ENCODE assay signal across 8 mouse cellular contexts in the genomic region with DNA sequence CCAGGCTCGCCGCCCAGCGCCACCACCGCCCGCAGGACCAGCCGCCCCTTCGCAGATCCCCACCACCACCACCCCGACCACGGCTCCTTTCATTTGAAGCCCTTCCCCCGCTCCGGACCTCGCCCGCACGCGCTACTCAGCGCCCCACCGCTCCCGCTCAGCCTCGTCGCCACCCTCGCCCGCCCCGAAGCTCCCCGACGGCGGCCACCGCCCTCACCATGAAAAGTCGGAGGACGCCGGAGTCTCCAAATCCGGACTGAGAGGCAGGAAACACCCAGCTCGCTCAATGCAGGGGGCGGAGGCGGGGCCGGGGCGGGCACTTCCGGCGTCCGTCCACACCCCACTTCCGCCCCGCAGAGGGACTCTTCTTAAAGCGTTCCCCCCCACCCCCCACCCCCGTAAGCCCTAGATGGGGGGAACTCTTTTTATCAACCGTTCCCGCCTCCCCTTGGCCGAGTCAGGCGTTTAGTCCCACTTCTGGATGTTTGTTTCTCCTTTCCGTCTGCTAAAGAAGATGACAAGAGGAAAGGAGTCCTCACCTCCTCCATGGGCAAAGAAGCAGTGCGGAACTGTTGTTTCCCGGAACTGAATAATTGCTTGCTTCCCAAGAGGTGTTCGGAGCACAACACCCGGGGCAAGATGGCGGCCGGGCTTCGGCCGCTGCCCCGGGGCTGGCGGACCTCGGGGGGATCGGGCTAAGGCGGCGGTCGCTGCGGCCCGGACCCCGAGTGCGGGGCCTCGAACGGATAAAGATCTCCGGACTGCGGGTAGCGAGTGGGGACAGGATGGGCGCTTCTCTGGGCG. TPM values are rescaled to one million over a fixed set of nuclear protein-coding genes. Genes with fewer than 3 reads are reported as not detected.
DNase-seq lines count a peak whose midpoint lies in the region; ATAC-seq and TF ChIP-seq lines count a peak whose summit lies in the region.

TSS of gene Kctd10 (minus strand) at position 300 of the 804 bp plus-strand sequence.
TSS of gene Ube3b (plus strand) at position 399 of the 804 bp plus-strand sequence.

- ATAC-seq in erythroid progenitor cell, adult 5-6 weeks (replicated peaks; ENCODE audit: low FRiP score, poor library complexity, severe bottlenecking) = peak; percentile 88
- ATAC-seq in heart, embryonic 12.5 days (ENCODE audit: insufficient number of reproducible peaks, low FRiP score) = peak; percentile 93
- ATAC-seq in kidney, postnatal 0 days (replicated peaks; ENCODE audit: low FRiP score, low read depth) = peak; percentile 92
- peak; percentile 94 for ATAC-seq in liver, embryonic 12.5 days
- ATAC-seq in stomach, embryonic 15.5 days (ENCODE audit: insufficient read depth, low FRiP score, low read depth) = peak; percentile 93

- 1% methylated on average over 74 of the region's 74 CpGs for WGBS in heart, embryonic 12.5 days
- under 1% methylated on average over 74 of the region's 74 CpGs for WGBS in kidney, postnatal 0 days
- WGBS in liver, embryonic 12.5 days (ENCODE audit: insufficient replicate concordance) = under 1% methylated on average over 74 of the region's 74 CpGs
- under 1% methylated on average over 74 of the region's 74 CpGs for whole genome bisulfite sequencing in stomach, embryonic 15.5 days

- H3K9me3 ChIP-seq in heart, embryonic 12.5 days (replicated peaks) = no peaks in the 10 kb centered on the region
- no peaks in the 10 kb centered on the region for H3K9me3 ChIP-seq in kidney, postnatal 0 days (replicated peaks; ENCODE audit: low read length)
- no peaks in the 10 kb centered on the region for H3K9me3 ChIP-seq in liver, embryonic 12.5 days (replicated peaks)
- no peaks in the 10 kb centered on the region for H3K9me3 ChIP-seq in stomach, embryonic 15.5 days

- peaks cover 56% of the 10 kb centered on the region for H3K4me1 ChIP-seq in heart, embryonic 12.5 days (replicated peaks)
- peaks cover 27% of the 10 kb centered on the region for H3K4me1 ChIP-seq in kidney, postnatal 0 days (replicated peaks; ENCODE audit: insufficient read depth, low read length)
- peaks cover 63% of the 10 kb centered on the region for H3K4me1 ChIP-seq in liver, embryonic 12.5 days
- H3K4me1 ChIP-seq in stomach, embryonic 15.5 days = peaks cover 44% of the 10 kb centered on the region

- 0 out of 2 replicates have a peak, but pooled peaks have one; percentile 8 for TF ChIP-seq CTCF in kidney, postnatal 0 days (IDR thresholded peaks at IDR 0.05; ENCODE audit: low read depth)

- peaks cover 19% of the 10 kb centered on the region for H3K36me3 ChIP-seq in heart, embryonic 12.5 days
- peaks cover 6% of the 10 kb centered on the region; the same call in 1 of the 2 replicates for H3K36me3 ChIP-seq in kidney, postnatal 0 days (ENCODE audit: insufficient read depth, low read length)
- H3K36me3 ChIP-seq in liver, embryonic 12.5 days = peaks cover 37% of the 10 kb centered on the region
- H3K36me3 ChIP-seq in stomach, embryonic 15.5 days = peaks cover 12% of the 10 kb centered on the region

- H3K4me2 ChIP-seq in heart, embryonic 12.5 days = peak within 1 kb of the TSS; percentile 87
- H3K4me2 ChIP-seq in kidney, postnatal 0 days (ENCODE audit: low read length) = peak within 1 kb of the TSS; percentile 79
- peak within 1 kb of the TSS; percentile 96 for H3K4me2 ChIP-seq in liver, embryonic 12.5 days
- peak within 1 kb of the TSS; percentile 76 for H3K4me2 ChIP-seq in stomach, embryonic 15.5 days

- H3K27me3 ChIP-seq in heart, embryonic 12.5 days (replicated peaks) = no peaks in the 10 kb centered on the region
- no peaks in the 10 kb centered on the region for H3K27me3 ChIP-seq in kidney, postnatal 0 days (ENCODE audit: insufficient read depth, low read length)
- no peaks in the 10 kb centered on the region for H3K27me3 ChIP-seq in liver, embryonic 12.5 days (replicated peaks)
- no peaks in the 10 kb centered on the region for H3K27me3 ChIP-seq in stomach, embryonic 15.5 days (replicated peaks)

- peak; percentile 95 for DNase-seq in CD4-positive helper T cell, adult 2 months (ENCODE audit: low read depth, low spot score)
- peak; percentile 86 for DNase-seq in brain, embryonic 18.5 days (ENCODE audit: low read depth, low spot score)
- peak; percentile 95 for DNase-seq in kidney, postnatal 0 days (ENCODE audit: low spot score)
- DNase-seq in natural killer cell, adult 2 months (ENCODE audit: low spot score in 2 of 2) = peak; percentile 85

- H3K4me3 ChIP-seq in heart, embryonic 12.5 days = peak within 1 kb of the TSS; percentile 94
- H3K4me3 ChIP-seq in kidney, postnatal 0 days (replicated peaks; ENCODE audit: low read depth, low read length) = peak within 1 kb of the TSS; percentile 54
- peak within 1 kb of the TSS; percentile 87 for H3K4me3 ChIP-seq in liver, embryonic 12.5 days
- H3K4me3 ChIP-seq in stomach, embryonic 15.5 days (replicated peaks) = peak within 1 kb of the TSS; percentile 89

- H3K9ac ChIP-seq in heart, embryonic 12.5 days = peak within 1 kb of the TSS; percentile 91
- H3K9ac ChIP-seq in kidney, postnatal 0 days (ENCODE audit: low read depth, low read length) = peak within 1 kb of the TSS; percentile 84
- peak within 1 kb of the TSS; percentile 92 for H3K9ac ChIP-seq in liver, embryonic 12.5 days
- H3K9ac ChIP-seq in stomach, embryonic 15.5 days = peak within 1 kb of the TSS; percentile 99

- peak within 1 kb of the TSS; percentile 88 for H3K27ac ChIP-seq in heart, embryonic 12.5 days (ENCODE audit: poor library complexity, severe bottlenecking)
- peak within 1 kb of the TSS; percentile 86 for H3K27ac ChIP-seq in kidney, postnatal 0 days
- peak within 1 kb of the TSS; percentile 93 for H3K27ac ChIP-seq in liver, embryonic 12.5 days
- peak within 1 kb of the TSS; percentile 91 for H3K27ac ChIP-seq in stomach, embryonic 15.5 days

RNA-seq across cellular contexts. Expression of gene Kctd10, which starts in this region (rescaled TPM):
- total RNA-seq in erythroid progenitor cell, adult 5-6 weeks (2015; ENCODE audit: low replicate concordance) = 5.0 and 10.5 TPM in 2 replicates
- total RNA-seq in erythroid progenitor cell, adult 5-6 weeks (2017; ENCODE audit: low replicate concordance) = 11.4 and 12.7 TPM in 2 replicates
- polyA plus RNA-seq in heart, embryonic 12.5 days (2016; fragmentation: Nextera tagmentation; extraction: Ambion mirVana) = 108 and 111 TPM in 2 replicates
- 80.5 and 89.7 TPM in 2 replicates for polyA plus RNA-seq in kidney, postnatal 0 days (2015; fragmentation: Nextera tagmentation; extraction: Ambion mirVana)
- 35.5 and 36.2 TPM in 2 replicates for polyA plus RNA-seq in liver, embryonic 12.5 days (2016; fragmentation: Nextera tagmentation; extraction: Ambion mirVana)
- polyA plus RNA-seq in stomach, embryonic 15.5 days (2015; fragmentation: Nextera tagmentation; extraction: Ambion mirVana) = 122 and 124 TPM in 2 replicates

RNA-seq across cellular contexts. Expression of gene Ube3b, which starts in this region (rescaled TPM):
- 19.3 and 27.0 TPM in 2 replicates for total RNA-seq in erythroid progenitor cell, adult 5-6 weeks (2015; ENCODE audit: low replicate concordance)
- 12.9 and 21.7 TPM in 2 replicates for total RNA-seq in erythroid progenitor cell, adult 5-6 weeks (2017; ENCODE audit: low replicate concordance)
- 57.0 and 63.3 TPM in 2 replicates for polyA plus RNA-seq in heart, embryonic 12.5 days (2016; fragmentation: Nextera tagmentation; extraction: Ambion mirVana)
- polyA plus RNA-seq in kidney, postnatal 0 days (2015; fragmentation: Nextera tagmentation; extraction: Ambion mirVana) = 28.6 and 30.8 TPM in 2 replicates
- 25.0 and 26.5 TPM in 2 replicates for polyA plus RNA-seq in liver, embryonic 12.5 days (2016; fragmentation: Nextera tagmentation; extraction: Ambion mirVana)
- 36.1 and 37.9 TPM in 2 replicates for polyA plus RNA-seq in stomach, embryonic 15.5 days (2015; fragmentation: Nextera tagmentation; extraction: Ambion mirVana)

Comparison
In these comparisons a context has a peak if more than half of its experiments do, and no peak if none do; other contexts are left out.
1. Peak in every context shown above with its lines: DNase-seq, ATAC-seq, H3K4me3 ChIP-seq and H3K27ac ChIP-seq.